Mouse (Mus musculus): Measurements from ENCODE around the gene Krtdap. TPM values are rescaled to one million over a fixed set of nuclear protein-coding genes. Genes with fewer than 3 reads are reported as not detected.

Gene Krtdap
- total RNA-seq, 2 experiments from 2014 or later: 1.9 to 3.1 TPM

- no peak for DNase-seq (ENCODE audit: low spot score in 2 of 2)
Observed at GRCm38 (mm10) chr7:30837277-30837676, 49.6 kb downstream of the Krtdap start.

- no peak for DNase-seq (ENCODE audit: low spot score in 2 of 2)
Observed at GRCm38 (mm10) chr7:30840306-30840705, 52.6 kb downstream of the Krtdap start.

Other genes with a start within 250 kb of the Krtdap start
- gene Hspb6, start 235.7 kb upstream of the Krtdap start, total RNA-seq (2021): 10 to 100 TPM; 36.3 to 45.7 TPM
- 10 to 100 TPM; 12.9 to 16.3 TPM for gene Proser3, start 235.6 kb upstream of the Krtdap start, total RNA-seq (2021)
- gene Lin37, start 228.1 kb upstream of the Krtdap start, total RNA-seq (2021): 10 to 100 TPM; 67.7 to 78.0 TPM
- 10 to 100 TPM; 70.4 to 75.2 TPM for gene U2af1l4, start 224.6 kb upstream of the Krtdap start, total RNA-seq (2021)
- gene Gm49396, start 224.6 kb upstream of the Krtdap start, total RNA-seq (2021): 1 to 10 TPM; 7.6 to 8.7 TPM
- gene Psenen, start 224.3 kb upstream of the Krtdap start, total RNA-seq (2021): 100 to 1,000 TPM; 125 to 131 TPM
- gene Igflr1, start 222.5 kb upstream of the Krtdap start, total RNA-seq (2021): 1 to 10 TPM; 4.5 to 5.2 TPM
- gene Kmt2b, start 199.2 kb upstream of the Krtdap start, total RNA-seq (2021): 10 to 100 TPM; 71.4 to 84.4 TPM
- gene Zbtb32, start 189.0 kb upstream of the Krtdap start, total RNA-seq (2021): under 1 TPM in 1 of 2 experiments, not detected in 1; 0.65 TPM
- gene Upk1a, start 175.0 kb upstream of the Krtdap start, total RNA-seq (2021): 1 to 10 TPM in 1 of 2 experiments, under 1 TPM in 1; 0.93 to 1.2 TPM
- gene Cox6b1, start 161.7 kb upstream of the Krtdap start, total RNA-seq (2021): 100 to 1,000 TPM; 750 to 830 TPM
- not detected for gene Etv2, start 152.0 kb upstream of the Krtdap start, total RNA-seq (2021)
- 10 to 100 TPM; 89.2 to 89.5 TPM for gene Rbm42, start 137.6 kb upstream of the Krtdap start, total RNA-seq (2021)
- gene Haus5, start 122.9 kb upstream of the Krtdap start, total RNA-seq (2021): 10 to 100 TPM; 20.8 to 22.9 TPM
- not detected for gene Pmis2, start 116.3 kb upstream of the Krtdap start, total RNA-seq (2021)
- 1 to 10 TPM; 3.8 to 5.2 TPM for gene 2200002J24Rik, start 89.0 kb upstream of the Krtdap start, total RNA-seq (2021)
- gene Atp4a, start 75.7 kb upstream of the Krtdap start, total RNA-seq (2021): 1 to 10 TPM; 2.8 to 3.6 TPM
- 100 to 1,000 TPM; 170 to 181 TPM for gene Tmem147, start 58.4 kb upstream of the Krtdap start, total RNA-seq (2021)
- not detected for gene Gapdhs, start 44.2 kb upstream of the Krtdap start, total RNA-seq (2021)
- 10 to 100 TPM; 32.1 to 36.8 TPM for gene Sbsn, start 36.4 kb upstream of the Krtdap start, total RNA-seq (2021)
- gene Dmkn, start 24.1 kb upstream of the Krtdap start, total RNA-seq (2021): 1 to 10 TPM; 3.2 to 4.2 TPM
- 1 to 10 TPM; 2.7 to 2.9 TPM for gene Ffar2, start 35.9 kb downstream of the Krtdap start, total RNA-seq (2021)
- gene Ffar3, start 68.3 kb downstream of the Krtdap start, total RNA-seq (2021): 1 to 10 TPM in 1 of 2 experiments, under 1 TPM in 1; 0.37 to 1.6 TPM
- gene Ffar1, start 73.7 kb downstream of the Krtdap start, total RNA-seq (2021): under 1 TPM in 1 of 2 experiments, not detected in 1; 0.59 TPM
- under 1 TPM; 0.73 to 0.90 TPM for gene Cd22, start 92.4 kb downstream of the Krtdap start, total RNA-seq (2021)
- 1 to 10 TPM in 1 of 2 experiments, under 1 TPM in 1; 0.45 to 1.4 TPM for gene Mag, start 127.0 kb downstream of the Krtdap start, total RNA-seq (2021)
- 10 to 100 TPM in 1 of 2 experiments, under 1 TPM in 1; 0.84 to 12.5 TPM for gene Hamp2, start 136.8 kb downstream of the Krtdap start, total RNA-seq (2021)
- 10 to 100 TPM in 1 of 2 experiments, 1 to 10 TPM in 1; 2.3 to 36.9 TPM for gene Hamp, start 156.1 kb downstream of the Krtdap start, total RNA-seq (2021)
- gene Usf2, start 168.9 kb downstream of the Krtdap start, total RNA-seq (2021): 100 to 1,000 TPM; 113 to 125 TPM
- 10 to 100 TPM; 15.2 to 17.6 TPM for gene Lsr, start 185.6 kb downstream of the Krtdap start, total RNA-seq (2021)
- gene Fam187b, start 185.9 kb downstream of the Krtdap start, total RNA-seq (2021): under 1 TPM; 0.68 to 0.98 TPM